Mouse (Mus musculus) ES-Bruce4 (cell line): ENCODE data around the gene Pttg1.

Experiments used
- CTCF ChIP-seq: IDR thresholded peaks from one replicate; pipeline ENCODE4 v1.8.1; 2011; ENCODE audit warnings: low read depth, low read length
- EP300 ChIP-seq: IDR thresholded peaks from 2 replicates; pipeline ENCODE4 v1.6.1; 2011; ENCODE audit warnings: low read depth, low read length; ENCODE audit not compliant: insufficient read depth

- TF ChIP-seq EP300 (no peak), CTCF (peak; percentile 35)
Measured at GRCm38 (mm10) chr11:43424386-43424785, 1.7 kb downstream of the Pttg1 start.
